Mouse (Mus musculus): ENCODE results near the gene 2010315B03Rik. TPM values are rescaled to one million over a fixed set of nuclear protein-coding genes. Genes with fewer than 3 reads are reported as not detected.

Gene 2010315B03Rik
- polyA plus RNA-seq, 3 experiments from 2014 or later: 23.3 to 29.3 (median 26.4) TPM

Other genes with a start within 250 kb of the 2010315B03Rik start
- gene Ccr2, start 210.7 kb downstream of the 2010315B03Rik start, polyA plus RNA-seq (2017; shearing (Covaris generic)): 100 to 1,000 TPM in 1 of 3 experiments, 10 to 100 TPM in 2; 22.0 to 215 (median 46.1) TPM
- gene Ccr5, start 191.2 kb downstream of the 2010315B03Rik start, polyA plus RNA-seq (2017; shearing (Covaris generic)): 100 to 1,000 TPM in 1 of 3 experiments, 1 to 10 TPM in 2; 2.6 to 101 (median 7.8) TPM
- gene Ppp2r3d, start 164.2 kb upstream of the 2010315B03Rik start, polyA plus RNA-seq (2017; shearing (Covaris generic)): 10 to 100 TPM; 12.6 to 23.4 (median 13.9) TPM
- gene Gm21836, start 181.1 kb upstream of the 2010315B03Rik start, polyA plus RNA-seq (2017; shearing (Covaris generic)): not detected

All from inflammation-experienced regulatory T-cells, adult 6 months (primary cell).